Mouse (Mus musculus): ENCODE measurements at regions not wholly inside any gene's neighbourhood (a gene's known extent, or its start where the extent isn't known, plus 50 kb on each side); places are given as distances from the start of the nearest gene placed in this dataset.

DNA sequence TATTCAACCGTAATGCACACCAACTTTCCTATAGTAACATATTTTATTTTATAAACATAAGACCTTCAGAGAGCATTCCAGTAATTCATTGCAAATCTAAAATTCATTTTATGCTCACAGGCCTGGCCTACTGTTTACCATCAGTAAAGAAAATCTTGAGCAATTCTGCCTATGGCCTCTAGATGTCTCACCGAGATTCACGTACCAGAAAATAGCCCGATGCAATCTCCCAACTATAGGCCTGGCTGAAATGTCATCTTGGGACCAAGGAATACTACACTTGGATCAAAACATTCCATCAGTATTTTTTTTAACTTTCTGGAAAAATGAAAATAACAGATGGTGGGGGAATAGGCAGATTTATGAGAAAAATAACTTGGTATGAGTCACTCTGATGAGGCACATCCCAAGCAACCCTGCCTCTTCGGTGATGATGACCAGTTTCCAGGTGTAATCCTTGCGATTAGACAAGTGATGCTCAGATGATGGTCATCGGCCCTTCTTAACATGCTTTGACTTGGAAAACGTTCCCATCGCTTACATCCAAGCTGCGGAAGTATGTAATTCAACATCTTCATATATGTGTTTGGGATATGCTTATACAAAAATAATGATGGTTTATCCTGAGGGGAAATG is 439.9 kb downstream of the Nyap2 start:
- intact Hi-C loops (cut with DNase I): loop anchor here (2.0 to 5.0 kb wide), 2 partner anchors 199 to 776 kb away; no protein-coding TSS in a partner anchor

DNA sequence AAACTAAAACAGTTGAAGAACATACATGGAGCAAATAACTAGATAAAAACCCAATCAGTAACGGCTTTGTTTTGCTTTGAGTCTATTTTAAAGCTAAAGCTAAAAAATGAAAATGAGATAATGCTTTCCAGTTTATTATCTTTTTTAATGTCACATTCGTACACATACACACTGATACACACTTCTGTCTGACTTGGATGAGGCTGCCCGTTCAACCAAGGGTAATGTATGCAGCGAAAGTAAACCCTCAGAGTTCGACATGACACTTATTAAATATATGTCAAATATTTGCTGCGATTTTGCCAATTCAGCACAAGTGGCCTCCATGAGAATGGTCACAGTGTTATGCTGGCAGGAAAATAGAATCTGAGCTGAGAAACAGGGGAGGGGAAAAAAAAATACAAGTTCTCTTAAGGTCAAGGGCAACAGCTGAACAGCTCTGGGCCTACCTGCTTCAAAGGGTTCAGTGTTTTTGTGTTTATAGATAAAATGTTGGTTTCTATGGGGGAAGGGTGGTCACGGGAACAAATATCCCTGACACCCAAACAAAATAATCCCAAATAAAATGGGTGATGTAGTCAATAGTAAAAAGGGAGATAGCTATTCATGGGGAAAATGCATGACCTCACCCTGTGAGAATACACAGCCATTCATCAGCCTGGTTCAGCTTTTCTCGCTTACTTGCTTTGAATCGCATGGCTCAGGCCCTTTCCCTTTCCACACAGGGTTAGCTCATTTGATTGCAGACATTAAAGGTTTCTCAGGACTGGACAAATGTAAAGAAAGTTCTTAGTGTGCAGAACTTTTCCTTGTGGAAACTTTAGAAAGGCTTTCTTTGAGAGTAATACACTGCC is 443.9 kb downstream of the Nyap2 start:
- intact Hi-C loops (cut with DNase I): no loop called here

DNA sequence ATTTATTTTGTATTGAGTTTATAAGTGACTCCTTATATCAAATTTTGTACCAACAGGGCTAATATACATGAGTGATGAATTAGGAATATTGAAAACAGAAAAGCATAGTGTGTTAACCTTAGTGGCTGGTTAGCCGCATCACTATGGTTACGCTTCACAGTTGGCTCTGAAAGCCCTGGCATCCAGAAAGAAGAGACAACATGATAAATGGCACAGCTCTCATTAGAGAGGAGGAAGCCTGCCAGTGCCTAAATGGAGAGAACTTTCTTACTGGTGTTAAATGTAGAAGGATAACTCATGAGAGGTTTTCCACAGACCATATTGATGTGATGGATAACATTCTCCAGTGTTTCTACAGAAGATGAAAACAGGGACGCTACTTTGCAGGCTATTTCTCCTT is 446.2 kb downstream of the Nyap2 start:
- intact Hi-C loops (cut with DNase I): no loop called here

DNA sequence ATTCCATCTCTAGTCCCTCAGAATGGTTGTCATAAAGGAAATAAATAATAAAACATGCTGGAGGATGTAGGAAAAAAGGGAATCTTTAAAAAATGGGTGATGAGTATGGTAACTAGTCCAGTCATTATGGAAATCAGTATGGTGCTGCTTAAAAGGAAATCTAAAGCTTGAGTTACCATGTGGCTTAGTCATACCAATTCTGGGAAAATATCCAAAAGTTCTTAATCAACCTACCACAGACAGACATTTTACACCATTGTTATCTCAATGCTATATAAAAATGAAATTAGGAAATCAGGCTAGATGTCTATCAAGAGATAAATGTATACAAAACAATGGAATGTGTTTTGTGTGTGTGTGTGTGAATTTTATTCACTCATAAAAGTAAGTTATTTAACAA is 449.1 kb downstream of the Nyap2 start:
- intact Hi-C loops (cut with DNase I): no loop called here

DNA sequence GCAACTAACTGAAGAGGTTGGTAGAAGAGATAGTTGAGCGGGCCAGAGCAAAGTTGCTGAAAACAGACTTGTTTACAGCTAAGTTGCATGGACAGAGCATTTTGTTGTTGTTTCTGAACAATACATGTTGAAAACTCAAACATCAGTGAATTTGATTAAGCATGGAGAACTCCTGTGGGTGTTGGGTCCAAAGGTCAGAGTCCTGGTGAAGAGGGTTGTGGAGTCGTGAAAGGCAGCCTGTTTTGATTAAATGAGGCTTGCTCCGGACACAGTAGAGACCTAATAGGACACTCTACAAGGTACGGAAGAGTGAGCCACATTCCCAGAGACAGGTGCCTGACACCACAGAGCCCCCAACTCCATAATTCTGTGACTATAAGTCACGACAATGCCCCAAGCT is 461.1 kb downstream of the Nyap2 start:
- intact Hi-C loops (cut with DNase I): no loop called here

DNA sequence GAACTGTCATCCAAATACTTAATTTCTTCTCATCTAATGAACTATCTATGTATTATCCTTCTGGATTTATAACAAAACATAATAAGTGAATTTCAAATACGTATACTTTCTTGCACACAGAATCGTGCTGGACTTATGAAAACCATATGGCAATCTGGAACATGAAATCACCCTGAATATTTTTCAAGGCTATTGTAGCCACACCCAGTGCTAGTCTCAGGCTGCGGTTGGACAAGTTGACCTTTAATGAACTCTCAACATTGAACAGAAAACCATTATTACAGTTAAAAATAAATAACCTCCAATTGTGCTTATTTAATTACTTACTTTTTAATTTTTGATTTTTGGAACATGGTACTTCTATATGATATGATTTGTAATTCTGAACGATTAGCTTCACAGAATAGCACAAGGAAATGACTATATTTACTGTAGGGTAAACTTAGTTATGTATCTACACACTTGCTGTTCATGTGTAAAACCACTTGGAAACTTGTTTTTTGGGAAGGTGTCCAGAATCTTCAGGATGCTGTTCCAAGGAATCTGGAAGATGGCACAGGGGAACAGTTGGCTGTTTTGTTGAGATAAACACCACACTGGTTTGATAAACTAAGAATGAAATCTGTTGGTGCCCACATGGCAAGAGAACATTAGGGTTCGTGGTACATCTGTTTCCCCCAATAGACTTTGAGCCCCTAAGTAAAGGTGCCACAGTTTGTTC is 463.0 kb downstream of the Nyap2 start:
- intact Hi-C loops (cut with DNase I): no loop called here

DNA sequence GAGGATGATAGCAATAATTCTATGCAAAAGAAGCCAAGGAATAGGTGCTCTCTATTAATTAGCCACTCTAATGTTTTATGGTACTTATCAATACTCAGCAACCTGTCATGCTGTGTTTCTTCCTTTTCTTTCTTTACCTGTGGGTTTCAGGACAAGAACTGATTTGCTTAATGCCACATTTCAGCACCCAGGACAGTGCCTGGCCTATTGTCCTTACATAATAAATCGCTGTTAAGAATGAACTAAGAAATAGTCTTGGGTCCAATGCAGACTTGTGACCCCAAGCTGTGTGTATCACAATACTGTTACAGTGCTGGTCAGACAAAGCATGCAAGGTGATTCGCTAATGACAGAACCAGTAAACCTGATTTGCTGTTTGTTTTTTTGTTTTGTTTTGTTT is 472.2 kb downstream of the Nyap2 start:
- intact Hi-C loops (cut with DNase I): no loop called here

DNA sequence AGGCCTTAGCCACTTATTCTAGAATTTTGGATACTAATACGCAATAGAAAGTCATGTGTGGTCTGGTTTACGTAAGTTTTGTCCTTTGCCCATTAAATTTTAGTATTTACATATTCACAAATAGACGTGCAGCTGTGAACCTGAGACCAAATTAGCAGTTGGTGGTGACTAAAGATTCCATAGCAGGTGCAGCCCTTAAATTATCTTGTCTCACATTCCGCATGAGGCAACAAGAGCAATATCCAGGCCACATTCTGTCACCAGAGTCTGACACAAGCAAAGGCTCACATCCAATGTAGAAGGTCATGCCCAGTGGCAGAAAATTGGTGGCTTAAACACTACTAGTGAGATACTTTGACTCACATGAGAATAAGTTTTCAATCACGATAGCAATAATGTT is 473.0 kb downstream of the Nyap2 start:
- intact Hi-C loops (cut with DNase I): no loop called here

DNA sequence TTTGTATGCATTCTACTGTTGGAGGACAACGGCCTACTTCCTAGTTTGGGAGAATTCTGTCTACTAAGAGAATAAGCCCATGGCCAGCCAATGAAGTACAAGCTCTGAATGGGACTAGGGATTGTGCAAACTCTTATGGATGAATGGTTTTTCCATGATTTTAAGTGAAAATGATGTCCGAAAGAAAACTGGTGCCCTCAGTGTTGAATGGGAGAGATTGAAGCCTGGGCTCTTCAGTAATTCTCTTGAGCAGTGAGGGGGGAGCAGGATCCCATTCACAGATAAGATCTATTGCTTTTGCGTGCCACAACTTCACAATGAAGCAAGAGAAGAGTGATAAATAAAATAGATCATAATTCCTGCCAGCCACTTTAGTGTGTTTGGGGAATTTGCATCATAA is 476.0 kb downstream of the Nyap2 start:
- intact Hi-C loops (cut with DNase I): no loop called here

DNA sequence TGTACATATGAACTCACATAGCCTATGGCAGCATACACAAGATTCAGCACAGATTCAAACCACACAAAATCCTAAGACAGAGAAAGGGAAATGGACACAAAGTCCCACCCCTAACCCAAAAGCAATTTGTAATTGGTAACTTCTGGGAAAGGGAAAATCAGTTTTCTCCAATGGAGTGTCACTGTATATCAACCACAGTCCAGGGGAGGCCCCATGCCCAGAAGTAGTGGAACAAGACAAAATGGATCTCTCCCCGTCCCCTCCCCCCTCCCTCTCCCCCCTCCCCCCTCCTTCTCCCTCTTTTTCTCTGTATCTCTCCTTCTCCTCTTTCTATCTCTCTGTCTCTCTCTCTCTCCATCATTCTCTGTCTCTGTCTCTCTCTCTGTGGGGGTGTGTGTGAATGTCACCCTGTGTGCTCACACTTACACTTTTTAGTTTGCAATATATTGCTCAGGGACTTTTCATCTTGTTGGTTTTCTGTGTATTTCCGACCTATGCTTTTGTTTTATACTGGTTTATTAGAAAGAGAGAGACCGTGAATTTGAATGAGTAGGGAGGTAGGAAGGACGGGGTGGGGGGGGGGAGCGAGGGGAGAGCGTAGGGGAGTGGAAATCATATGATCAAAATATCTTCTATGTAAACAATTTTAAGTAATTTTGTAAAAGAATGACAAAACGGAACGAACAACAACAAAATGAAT is 500.4 kb downstream of the Nyap2 start:
- intact Hi-C loops (cut with DNase I): no loop called here

DNA sequence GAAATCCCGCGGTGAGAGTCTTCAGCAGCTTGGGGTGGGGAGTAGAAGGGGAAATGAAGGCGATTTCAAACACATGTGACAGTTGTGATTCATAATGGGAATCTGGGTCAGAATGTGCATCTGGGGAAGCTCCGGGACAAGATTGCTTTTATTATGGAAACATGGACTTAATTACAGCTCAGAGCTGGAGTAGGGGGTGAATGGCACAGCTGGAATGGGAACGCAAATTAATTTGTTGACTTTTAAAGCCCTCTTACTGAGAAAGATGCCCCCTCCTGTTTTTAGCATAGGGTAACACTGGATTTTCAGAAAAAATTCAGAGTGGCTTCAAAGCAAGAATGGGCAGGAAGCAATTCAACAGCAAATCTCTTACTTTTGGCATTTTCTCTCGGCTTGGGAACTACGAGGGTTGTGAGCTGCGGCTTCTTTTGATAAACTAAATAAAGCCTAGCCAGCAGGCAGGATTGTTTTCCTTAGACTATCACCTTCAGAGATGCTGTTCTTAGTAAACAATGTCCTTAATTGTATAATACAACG is 501.0 kb downstream of the Nyap2 start:
- intact Hi-C loops (cut with DNase I): no loop called here

DNA sequence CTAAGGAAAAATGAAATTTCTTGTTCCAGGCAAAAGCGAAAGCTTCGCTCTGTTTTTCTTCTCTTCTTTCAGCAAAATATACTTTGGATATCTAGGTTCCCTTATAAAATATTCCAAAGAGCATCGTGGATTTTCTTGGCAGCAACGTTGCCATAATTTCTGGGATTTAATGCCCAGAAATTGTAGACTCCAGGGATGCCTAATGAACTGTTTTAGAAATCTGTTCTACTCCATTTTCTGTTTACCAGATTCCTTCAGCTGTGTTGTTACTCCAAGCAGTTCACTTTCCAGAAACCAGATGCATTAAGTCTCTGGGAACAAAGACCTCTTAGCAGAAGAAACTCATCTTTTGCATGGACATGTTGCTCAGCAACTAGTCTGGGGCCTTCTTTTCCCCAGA is 504.5 kb downstream of the Nyap2 start:
- intact Hi-C loops (cut with DNase I): no loop called here

DNA sequence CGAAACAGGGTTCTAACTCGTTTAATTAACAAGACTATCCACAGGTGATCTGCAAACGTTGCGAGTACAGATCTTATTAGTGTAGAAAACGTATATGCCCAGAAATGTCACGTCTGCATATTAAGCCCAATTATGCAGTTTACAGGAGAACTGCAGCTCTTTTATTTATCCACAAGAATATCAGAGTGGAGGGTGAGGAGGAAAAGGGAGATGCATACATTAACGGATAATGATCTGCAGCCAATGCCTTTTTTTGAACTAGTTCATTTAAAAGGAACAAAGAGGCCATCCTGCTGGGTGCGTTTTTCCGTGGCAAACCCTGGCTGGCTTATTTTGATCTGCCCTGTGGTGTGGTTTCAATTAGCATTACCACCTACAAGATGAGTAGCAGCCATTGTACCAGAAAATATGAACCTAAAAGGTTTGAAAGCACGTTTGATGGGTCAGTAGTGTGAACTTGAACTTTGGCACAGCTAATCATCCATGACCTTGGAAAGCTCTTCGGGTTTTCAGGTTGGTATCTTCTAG is 511.1 kb downstream of the Nyap2 start:
- intact Hi-C loops (cut with DNase I): no loop called here

DNA sequence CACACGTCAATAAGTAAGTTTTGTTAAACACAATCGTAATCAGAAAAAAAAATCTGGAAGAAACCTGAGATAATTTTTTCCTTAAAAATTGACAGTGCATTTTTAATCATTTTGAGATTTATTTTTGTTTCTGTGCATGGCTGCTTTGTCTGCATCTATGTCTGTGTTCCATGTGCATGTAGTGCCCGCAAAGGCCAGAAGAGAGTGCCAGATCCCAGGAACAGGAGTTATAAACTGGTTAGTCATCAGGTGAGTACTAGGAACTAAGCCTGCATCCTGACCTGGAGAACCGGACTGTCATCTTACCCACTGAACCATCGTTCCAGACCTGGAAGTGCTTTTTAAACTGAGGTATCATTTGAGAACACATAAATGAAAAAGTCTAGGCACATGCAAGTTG is 514.9 kb downstream of the Nyap2 start:
- intact Hi-C loops (cut with DNase I): loop anchor here (10.0 kb wide), 1 partner anchor 703 kb away; the partner anchor contains the start of gene Irs1

DNA sequence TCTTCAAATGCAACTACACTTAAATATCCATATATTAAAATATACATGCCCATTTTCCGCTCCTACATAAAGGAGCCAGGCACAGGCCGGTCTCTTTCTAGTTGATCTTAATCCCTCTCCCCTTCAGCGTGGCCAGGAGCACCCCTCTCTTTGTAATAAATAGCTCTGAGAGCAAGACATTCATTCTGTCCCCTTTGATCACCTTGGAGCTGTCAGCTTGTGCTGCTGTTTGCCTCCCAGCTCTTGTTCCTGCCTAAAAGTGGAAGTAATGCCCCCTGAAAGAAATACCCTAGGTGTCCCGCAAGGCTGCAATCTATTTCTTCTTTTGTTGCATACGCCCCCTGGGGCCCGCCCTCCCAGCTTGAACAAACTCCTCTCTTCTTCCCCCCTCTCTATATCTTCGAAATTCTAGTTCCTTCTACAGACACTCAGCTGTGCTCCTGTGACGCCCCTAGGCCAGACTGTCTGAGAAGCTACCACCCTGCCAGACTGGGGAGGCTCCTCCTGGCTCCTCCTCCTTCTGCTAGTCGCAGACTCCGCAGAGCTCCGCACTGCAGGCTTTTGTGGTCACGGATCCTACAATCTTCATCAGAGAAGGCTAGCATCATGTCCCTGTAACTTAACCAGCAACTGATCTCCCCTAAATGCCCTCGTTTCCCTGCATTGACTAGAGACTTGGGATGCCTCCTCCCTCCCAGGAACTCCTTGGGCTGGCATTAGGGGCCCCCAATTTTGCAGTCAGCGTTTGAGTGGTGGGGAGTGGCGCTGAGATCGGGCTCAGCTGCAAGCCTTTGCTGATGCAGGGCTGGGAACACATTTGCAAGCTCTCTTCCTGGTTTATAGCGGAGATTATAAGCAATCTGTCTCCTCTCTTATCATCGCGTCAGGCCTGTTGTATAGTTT is 516.8 kb downstream of the Nyap2 start:
- intact Hi-C loops (cut with DNase I): loop anchor here (10.0 kb wide), 1 partner anchor 701 kb away; the partner anchor contains the start of gene Irs1

DNA sequence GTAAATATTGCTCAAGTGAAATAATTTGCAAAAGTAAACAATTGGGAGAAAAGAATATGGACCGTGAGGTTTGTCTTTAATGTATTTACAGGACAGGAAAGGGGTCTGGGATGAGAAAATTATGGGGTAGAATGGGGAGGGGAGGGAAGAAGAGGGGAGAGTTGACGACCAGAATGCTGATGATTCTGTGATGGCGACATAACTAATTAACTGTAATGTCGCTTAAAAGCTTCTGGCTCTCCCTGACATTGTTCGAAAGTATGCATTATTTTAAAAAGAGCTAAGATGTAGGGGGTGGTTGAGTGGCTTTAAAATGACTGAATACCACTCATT is 517.4 kb downstream of the Nyap2 start:
- intact Hi-C loops (cut with DNase I): loop anchor here (10.0 kb wide), 1 partner anchor 701 kb away; the partner anchor contains the start of gene Irs1

DNA sequence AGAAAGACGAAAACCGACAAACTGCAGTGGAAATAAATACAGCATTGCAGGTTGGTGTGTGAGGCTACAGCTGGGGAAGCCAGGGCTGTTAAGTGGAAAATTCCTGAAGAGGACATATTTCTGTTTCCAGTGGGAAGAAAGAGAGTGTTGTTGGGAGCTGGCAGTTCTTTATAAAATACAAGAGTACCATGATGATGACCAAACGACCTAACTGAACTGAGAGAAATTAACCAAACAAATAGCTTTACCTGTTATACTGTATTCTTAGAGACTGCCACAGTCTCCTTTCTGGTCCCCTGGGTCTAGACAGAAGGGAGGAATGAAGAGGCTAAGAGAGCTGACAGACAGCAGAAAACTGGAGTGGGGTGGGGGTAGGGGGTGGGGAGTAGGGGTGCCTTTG is 517.9 kb downstream of the Nyap2 start:
- intact Hi-C loops (cut with DNase I): loop anchor here (10.0 kb wide), 1 partner anchor 700 kb away; the partner anchor contains the start of gene Irs1

DNA sequence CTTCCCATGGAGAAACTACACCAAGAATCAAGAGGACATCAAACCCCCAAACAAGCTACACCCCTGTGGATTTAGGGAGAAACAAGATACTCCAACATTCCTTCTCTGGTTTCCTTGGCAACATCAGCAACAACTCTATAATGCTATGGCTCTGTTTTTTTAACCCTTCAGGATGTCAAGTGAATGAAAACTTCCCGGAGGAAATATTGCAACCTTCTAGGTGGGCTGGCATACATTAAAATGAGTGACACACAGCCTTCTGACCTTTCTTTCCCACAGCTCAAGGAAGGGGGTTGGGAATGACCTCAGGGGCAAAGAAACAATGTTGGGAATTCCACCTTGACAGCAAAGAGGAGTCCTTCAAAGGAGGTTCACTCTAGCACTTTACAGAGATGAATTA is 532.0 kb downstream of the Nyap2 start:
- intact Hi-C loops (cut with DNase I): no loop called here

DNA sequence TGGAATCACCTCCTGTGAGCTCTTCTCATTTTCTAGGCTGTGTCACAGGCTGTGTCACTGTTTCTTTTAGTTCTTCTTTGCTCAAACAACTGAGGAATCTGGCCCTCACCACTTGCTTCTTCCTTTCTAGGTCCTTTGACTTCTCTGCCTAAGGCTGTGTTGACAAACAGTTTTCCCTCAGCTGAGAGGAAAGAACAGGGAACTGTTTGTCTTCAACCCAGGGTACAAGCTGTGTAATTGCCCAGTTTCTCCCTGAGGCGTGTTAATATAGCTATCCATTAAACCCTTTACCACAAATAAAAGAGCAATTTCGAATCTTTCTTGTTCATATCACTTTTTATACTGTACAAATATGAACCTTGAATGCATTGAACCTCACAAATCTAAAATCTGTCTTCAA is 542.1 kb downstream of the Nyap2 start:
- intact Hi-C loops (cut with DNase I): no loop called here

DNA sequence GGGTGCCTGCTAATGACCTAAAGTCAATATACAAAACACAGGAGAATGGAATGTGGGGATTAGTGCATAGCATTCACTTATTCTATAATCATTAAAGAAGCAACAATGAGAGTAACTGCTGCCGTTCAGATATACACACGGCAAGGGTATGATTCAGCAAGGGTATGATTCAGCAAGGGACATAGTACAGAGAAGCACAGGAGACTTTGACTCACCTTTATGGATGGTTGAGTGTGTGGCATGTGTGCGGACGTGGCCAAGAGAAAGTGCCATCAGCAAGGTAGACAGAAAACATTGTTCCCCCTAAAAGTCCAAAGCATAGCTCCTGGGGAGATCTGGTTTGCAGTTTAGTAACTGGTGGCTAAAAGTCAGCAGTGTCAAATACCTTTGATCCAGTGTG is 547.4 kb downstream of the Nyap2 start:
- intact Hi-C loops (cut with DNase I): no loop called here
